8 mouse cellular contexts compared by ENCODE assay signal in genomic region chr19:28679776-28680391, GRCm38 (mm10). TPM values are rescaled to one million over a fixed set of nuclear protein-coding genes. Genes with fewer than 3 reads are reported as not detected.
DNase-seq lines count a peak whose midpoint lies in the region; ATAC-seq and TF ChIP-seq lines count a peak whose summit lies in the region.

Gene Glis3 (minus strand): TSS chr19:28680077.

- H3K27ac ChIP-seq in intestine, postnatal 0 days (ENCODE audit: low read depth, low read length) = no peak within 1 kb of the TSS
- H3K27ac ChIP-seq in limb, embryonic 13.5 days = peak within 1 kb of the TSS; percentile 44; the same call in 1 of the 2 replicates
- no peak within 1 kb of the TSS for H3K27ac ChIP-seq in midbrain, embryonic 13.5 days
- H3K27ac ChIP-seq in testis, adult 2 months (ENCODE audit: control insufficient read depth, insufficient read depth, low read depth, low read length) = no peak within 1 kb of the TSS

- peaks cover 21% of the 10 kb centered on the region; the same call in 1 of the 2 replicates for H3K27me3 ChIP-seq in intestine, postnatal 0 days (replicated peaks; ENCODE audit: control insufficient read depth, insufficient read depth, low read length)
- H3K27me3 ChIP-seq in limb, embryonic 13.5 days = peaks cover 31% of the 10 kb centered on the region
- H3K27me3 ChIP-seq in midbrain, embryonic 13.5 days = peaks cover 60% of the 10 kb centered on the region
- no peaks in the 10 kb centered on the region for H3K27me3 ChIP-seq in testis, adult 2 months (ENCODE audit: control insufficient read depth, insufficient read depth, low read length)

- no peaks in the 10 kb centered on the region for H3K9me3 ChIP-seq in intestine, postnatal 0 days (ENCODE audit: control insufficient read depth)
- no peaks in the 10 kb centered on the region for H3K9me3 ChIP-seq in limb, embryonic 13.5 days
- H3K9me3 ChIP-seq in midbrain, embryonic 13.5 days = no peaks in the 10 kb centered on the region

- H3K9ac ChIP-seq in intestine, postnatal 0 days (ENCODE audit: low read depth, low read length) = peak within 1 kb of the TSS; percentile 45; the same call in 1 of the 2 replicates
- peak within 1 kb of the TSS; percentile 78 for H3K9ac ChIP-seq in limb, embryonic 13.5 days
- peak within 1 kb of the TSS; percentile 70 for H3K9ac ChIP-seq in midbrain, embryonic 13.5 days (replicated peaks)

- TF ChIP-seq CTCF in intestine, postnatal 0 days (IDR thresholded peaks at IDR 0.05; ENCODE audit: low read depth) = peak; percentile 26; the same call in 1 of the 2 replicates
- no peak for TF ChIP-seq CTCF in testis, adult 2 months (IDR thresholded peaks at IDR 0.05; ENCODE audit: control insufficient read depth, insufficient read depth, insufficient replicate concordance, low read depth, low read length)

- WGBS in intestine, postnatal 0 days = under 1% methylated on average over 63 of the region's 66 CpGs
- WGBS in limb, embryonic 13.5 days = under 1% methylated on average over 63 of the region's 66 CpGs
- under 1% methylated on average over 55 of the region's 66 CpGs for WGBS in midbrain, embryonic 13.5 days

- peak within 1 kb of the TSS; percentile 63 for H3K4me3 ChIP-seq in intestine, postnatal 0 days (ENCODE audit: low read depth, low read length)
- H3K4me3 ChIP-seq in limb, embryonic 13.5 days = peak within 1 kb of the TSS; percentile 70
- H3K4me3 ChIP-seq in midbrain, embryonic 13.5 days (replicated peaks) = peak within 1 kb of the TSS; percentile 58
- H3K4me3 ChIP-seq in testis, adult 2 months (ENCODE audit: control insufficient read depth, low read depth, low read length) = peak within 1 kb of the TSS; percentile 71

- H3K4me1 ChIP-seq in intestine, postnatal 0 days (replicated peaks; ENCODE audit: control insufficient read depth, insufficient read depth, low read length) = 0 out of 2 replicates have a peak, but pooled peaks cover 3% of the 10 kb centered on the region
- peaks cover 30% of the 10 kb centered on the region for H3K4me1 ChIP-seq in limb, embryonic 13.5 days
- peaks cover 33% of the 10 kb centered on the region for H3K4me1 ChIP-seq in midbrain, embryonic 13.5 days (replicated peaks)
- H3K4me1 ChIP-seq in testis, adult 2 months (ENCODE audit: control insufficient read depth, insufficient read depth, low read length) = peaks cover 25% of the 10 kb centered on the region

- TF ChIP-seq POLR2A in testis, adult 2 months (IDR thresholded peaks at IDR 0.05; ENCODE audit: control insufficient read depth, low read depth, low read length) = no peak; the same call in 1 of the 2 replicates

- ATAC-seq in frontal cortex, adult (ENCODE audit: low TSS enrichment) = peak; percentile 62
- peak; percentile 58 for ATAC-seq in intestine, postnatal 0 days
- ATAC-seq in limb, embryonic 13.5 days (ENCODE audit: low FRiP score, low read depth) = peak; percentile 90
- peak; percentile 93 for ATAC-seq in midbrain, embryonic 13.5 days

- H3K4me2 ChIP-seq in intestine, postnatal 0 days (replicated peaks; ENCODE audit: low read depth) = peak within 1 kb of the TSS; percentile 96
- peak within 1 kb of the TSS; percentile 98 for H3K4me2 ChIP-seq in limb, embryonic 13.5 days (replicated peaks)
- peak within 1 kb of the TSS; percentile 98 for H3K4me2 ChIP-seq in midbrain, embryonic 13.5 days (replicated peaks)

- no peaks in the 10 kb centered on the region for H3K36me3 ChIP-seq in intestine, postnatal 0 days (ENCODE audit: control insufficient read depth, insufficient read depth)
- H3K36me3 ChIP-seq in limb, embryonic 13.5 days = no peaks in the 10 kb centered on the region
- H3K36me3 ChIP-seq in midbrain, embryonic 13.5 days = no peaks in the 10 kb centered on the region
- H3K36me3 ChIP-seq in testis, adult 2 months (ENCODE audit: control insufficient read depth, insufficient read depth, low read length) = no peaks in the 10 kb centered on the region

- DNase-seq in frontal cortex, postnatal 25 days (ENCODE audit: low spot score in 2 of 2) = no peak
- peak; percentile 79 for DNase-seq in embryo, embryonic 10 days (ENCODE audit: low spot score)
- DNase-seq in heart, adult 11 months = peak; percentile 98

RNA-seq across cellular contexts. Expression of gene Glis3, which starts in this region (rescaled TPM):
- 0.59 and 0.86 TPM in 2 replicates for polyA plus RNA-seq in intestine, postnatal 0 days (2015; fragmentation: Nextera tagmentation; extraction: Ambion mirVana)
- polyA plus RNA-seq in limb, embryonic 13.5 days (2015; fragmentation: Nextera tagmentation; extraction: Ambion mirVana) = 3.5 and 4.7 TPM in 2 replicates
- polyA plus RNA-seq in midbrain, embryonic 13.5 days (2015; fragmentation: Nextera tagmentation; extraction: Ambion mirVana) = 2.2 and 2.9 TPM in 2 replicates
- polyA plus RNA-seq in testis, adult 2 months (2012; rRNA removed) = 1.4 and 1.5 TPM in 2 replicates

Comparison
In these comparisons a context has a peak if more than half of its experiments do, and no peak if none do; other contexts are left out.
1. Peak in ATAC-seq, H3K4me3 ChIP-seq, H3K9ac ChIP-seq and H3K4me2 ChIP-seq in intestine, postnatal 0 days; RNA of the gene not detected or under 1 TPM.
2. DNase-seq: peak in embryo, embryonic 10 days (single experiment) and heart, adult 11 months (single experiment); none in frontal cortex, postnatal 25 days (0 of 2).
3. Peak in every context shown above with its lines, with median percentiles within 50 percentile points of each other: ATAC-seq, H3K4me2 ChIP-seq, H3K4me3 ChIP-seq and H3K9ac ChIP-seq.